11 mouse cellular contexts compared by ENCODE assay signal in genomic region chr11:115275509-115275908, GRCm38 (mm10). TPM values are rescaled to one million over a fixed set of nuclear protein-coding genes. Genes with fewer than 3 reads are reported as not detected.
DNase-seq lines count a peak whose midpoint lies in the region; ATAC-seq and TF ChIP-seq lines count a peak whose summit lies in the region.
"Had no signal": no experiment of that assay in that cellular context is flagged by ENCODE, and none has a peak within 500 bp of the region (broad histone marks: within the 10 kb centered on the region; RNA-seq: fewer than 3 reads in every experiment).

No protein-coding gene starts in this region.

- no peak overlapping the region for H3K9ac ChIP-seq in limb, embryonic 14.5 days (ENCODE audit: low read depth, low read length, severe bottlenecking)

- no peaks in the 10 kb centered on the region for H3K36me3 ChIP-seq in testis, adult 2 months (ENCODE audit: control insufficient read depth, insufficient read depth, low read length)
- peaks cover 6% of the 10 kb centered on the region; the same call in 1 of the 2 replicates for H3K36me3 ChIP-seq in limb, embryonic 14.5 days (ENCODE audit: control insufficient read depth, insufficient read depth, low read length)

- WGBS in limb, embryonic 14.5 days: 82% methylated on average over 6 of the region's 6 CpGs

- no peak overlapping the region for H3K4me2 ChIP-seq in limb, embryonic 14.5 days (replicated peaks; ENCODE audit: low read depth, low read length, severe bottlenecking)

- TF ChIP-seq POLR2A in testis, adult 2 months (IDR thresholded peaks at IDR 0.05; ENCODE audit: control insufficient read depth, low read depth, low read length): no peak
- no peak for TF ChIP-seq POLR2A in limb, embryonic 14.5 days (IDR thresholded peaks at IDR 0.05; ENCODE audit: borderline replicate concordance, extremely low read depth, insufficient read depth, insufficient read length)

- no peaks in the 10 kb centered on the region for H3K9me3 ChIP-seq in limb, embryonic 14.5 days (ENCODE audit: control insufficient read depth, low read length)

- H3K4me1 ChIP-seq in testis, adult 2 months (ENCODE audit: control insufficient read depth, insufficient read depth, low read length): peaks cover 6% of the 10 kb centered on the region
- peaks cover 14% of the 10 kb centered on the region for H3K4me1 ChIP-seq in limb, embryonic 14.5 days (ENCODE audit: control insufficient read depth, insufficient read depth, low read length)

- peak; percentile 85 for DNase-seq in adrenal gland, adult 2 months
- no peak for DNase-seq in adrenal gland, postnatal 4 days (ENCODE audit: low spot score in 2 of 2)
- no peak for DNase-seq in testis, postnatal 10 days (ENCODE audit: low spot score)
- no peak for DNase-seq in limb, embryonic 14.5 days (ENCODE audit: low spot score)
- DNase-seq in embryo, embryonic 10 days (ENCODE audit: low spot score): no peak
- no peak for DNase-seq in right cerebral cortex, postnatal 10 days (ENCODE audit: low spot score in 2 of 2)
- no peak for DNase-seq in layer of hippocampus, adult 9-11 months
- DNase-seq: kidney, adult 2 months had no signal

- no peak overlapping the region for H3K27ac ChIP-seq in testis, adult 2 months (ENCODE audit: control insufficient read depth, insufficient read depth, low read depth, low read length)
- no peak overlapping the region for H3K27ac ChIP-seq in limb, embryonic 14.5 days (replicated peaks; ENCODE audit: low read depth, low read length)
- H3K27ac ChIP-seq: macrophage had no signal

- 0 out of 2 replicates have a peak overlapping the region, but pooled peaks have one; percentile 97 for H3K4me3 ChIP-seq in testis, adult 2 months (ENCODE audit: control insufficient read depth, low read depth, low read length)
- peak overlapping the region; percentile 59; the same call in 1 of the 2 replicates for H3K4me3 ChIP-seq in limb, embryonic 14.5 days (replicated peaks; ENCODE audit: low read length)

- no peak for ATAC-seq in limb, embryonic 14.5 days (ENCODE audit: low FRiP score, low read depth)

- no peak for TF ChIP-seq CTCF in testis, adult 2 months (IDR thresholded peaks at IDR 0.05; ENCODE audit: control insufficient read depth, insufficient read depth, insufficient replicate concordance, low read depth, low read length)

- no peaks in the 10 kb centered on the region for H3K27me3 ChIP-seq in testis, adult 2 months (ENCODE audit: control insufficient read depth, insufficient read depth, low read length)
- no peaks in the 10 kb centered on the region for H3K27me3 ChIP-seq in limb, embryonic 14.5 days (ENCODE audit: control insufficient read depth, insufficient read depth, low read length)

RNA-seq across cellular contexts. Expression of gene Fdxr, which starts 1.3 kb away (rescaled TPM):
- total RNA-seq in adrenal gland, adult 2 months (2021): 1,000 to 10,000 TPM; 1,196 to 1,476 TPM
- polyA plus RNA-seq in adrenal gland, adult 2 months (2012; rRNA removed): 2,178 and 2,420 TPM in 2 replicates
- 100 to 1,000 TPM; 608 to 629 TPM for total RNA-seq in adrenal gland, postnatal 4 days (2021)
- 28.0 and 30.7 TPM in 2 replicates for polyA plus RNA-seq in testis, adult 2 months (2012; rRNA removed)
- polyA plus RNA-seq in limb, embryonic 14.5 days (2012; rRNA removed): 16.8 and 21.8 TPM in 2 replicates
- 11.5 and 13.0 TPM in 2 replicates for polyA plus RNA-seq in limb, embryonic 14.5 days (2014; fragmentation: Nextera tagmentation; extraction: Ambion mirVana)

RNA-seq across cellular contexts. Expression of gene Grin2c, which starts 8.5 kb away (rescaled TPM):
- 1 to 10 TPM; 2.3 to 9.4 TPM for total RNA-seq in adrenal gland, adult 2 months (2021)
- 13.8 and 25.5 TPM in 2 replicates for polyA plus RNA-seq in adrenal gland, adult 2 months (2012; rRNA removed)
- total RNA-seq in adrenal gland, postnatal 4 days (2021): 1 to 10 TPM; 1.8 to 2.0 TPM
- 1.2 and 1.5 TPM in 2 replicates for polyA plus RNA-seq in testis, adult 2 months (2012; rRNA removed)
- polyA plus RNA-seq in limb, embryonic 14.5 days (2012; rRNA removed): 0.20 and 0.21 TPM in 2 replicates
- not detected in 2 replicates for polyA plus RNA-seq in limb, embryonic 14.5 days (2014; fragmentation: Nextera tagmentation; extraction: Ambion mirVana)
- polyA plus RNA-seq: C2C12, macrophage had no signal

RNA-seq across cellular contexts. Expression of gene Fads6, which starts 22.0 kb away (rescaled TPM):
- total RNA-seq in adrenal gland, adult 2 months (2021): 10 to 100 TPM; 56.7 to 76.5 TPM
- polyA plus RNA-seq in adrenal gland, adult 2 months (2012; rRNA removed): 87.7 and 93.1 TPM in 2 replicates
- total RNA-seq in adrenal gland, postnatal 4 days (2021): 10 to 100 TPM; 26.0 to 31.3 TPM
- 6.4 and 7.0 TPM in 2 replicates for polyA plus RNA-seq in testis, adult 2 months (2012; rRNA removed)
- polyA plus RNA-seq in limb, embryonic 14.5 days (2012; rRNA removed): 0.35 and 0.40 TPM in 2 replicates
- polyA plus RNA-seq in limb, embryonic 14.5 days (2014; fragmentation: Nextera tagmentation; extraction: Ambion mirVana): 0.12 TPM in 1 of 2 replicates, not detected in the other

RNA-seq across cellular contexts. Expression of gene Otop2, which starts 31.5 kb away (rescaled TPM):
- total RNA-seq in adrenal gland, adult 2 months (2021): not detected
- 0.12 TPM in 1 of 2 replicates, not detected in the other for polyA plus RNA-seq in adrenal gland, adult 2 months (2012; rRNA removed)
- total RNA-seq in adrenal gland, postnatal 4 days (2021): not detected
- 8.5 and 8.9 TPM in 2 replicates for polyA plus RNA-seq in testis, adult 2 months (2012; rRNA removed)
- polyA plus RNA-seq in limb, embryonic 14.5 days (2012; rRNA removed): 0.29 and 0.44 TPM in 2 replicates
- polyA plus RNA-seq in limb, embryonic 14.5 days (2014; fragmentation: Nextera tagmentation; extraction: Ambion mirVana): 0.08 and 0.19 TPM in 2 replicates
- polyA plus RNA-seq: C2C12; kidney, adult 2 months; macrophage had no signal

RNA-seq across cellular contexts. Expression of gene Ush1g, which starts 46.3 kb away (rescaled TPM):
- total RNA-seq in adrenal gland, adult 2 months (2021): under 1 TPM; 0.49 to 0.69 TPM
- polyA plus RNA-seq in adrenal gland, adult 2 months (2012; rRNA removed): 0.50 and 0.52 TPM in 2 replicates
- total RNA-seq in adrenal gland, postnatal 4 days (2021): under 1 TPM; 0.73 to 0.84 TPM
- polyA plus RNA-seq in testis, adult 2 months (2012; rRNA removed): 3.7 and 4.1 TPM in 2 replicates
- not detected in 2 replicates for polyA plus RNA-seq in limb, embryonic 14.5 days (2012; rRNA removed)
- not detected in 2 replicates for polyA plus RNA-seq in limb, embryonic 14.5 days (2014; fragmentation: Nextera tagmentation; extraction: Ambion mirVana)
- polyA plus RNA-seq: macrophage had no signal

Comparison
In these comparisons a context has a peak if more than half of its experiments do, and no peak if none do; other contexts are left out.
1. RNA of gene Fdxr, which starts 1.3 kb away (polyA plus RNA-seq): 2,178 to 2,420 TPM in adrenal gland, adult 2 months; 28.0 to 30.7 TPM in testis, adult 2 months and 11.5 to 21.8 TPM in limb, embryonic 14.5 days; every median in the first group is over 10 times any median in the second.
2. RNA of gene Fads6, which starts 22.0 kb away (polyA plus RNA-seq): 87.7 to 93.1 TPM in adrenal gland, adult 2 months; 6.4 to 7.0 TPM in testis, adult 2 months and 0.12 to 0.40 TPM in limb, embryonic 14.5 days; every median in the first group is over 10 times any median in the second.